Mouse (Mus musculus) stomach, postnatal 0 days (tissue): ENCODE measurements around the gene Cdh26.

ENCODE experiments used
- CTCF ChIP-seq: IDR thresholded peaks from 2 replicates; pipeline ENCODE4 v1.5.1; 2016; ENCODE audit warnings: antibody characterized with exemption, low read depth, mild to moderate bottlenecking, moderate library complexity
- EP300 ChIP-seq: optimal IDR thresholded peaks from 2 replicates; pipeline ENCODE3; 2016; ENCODE audit warnings: antibody characterized with exemption

DNA sequence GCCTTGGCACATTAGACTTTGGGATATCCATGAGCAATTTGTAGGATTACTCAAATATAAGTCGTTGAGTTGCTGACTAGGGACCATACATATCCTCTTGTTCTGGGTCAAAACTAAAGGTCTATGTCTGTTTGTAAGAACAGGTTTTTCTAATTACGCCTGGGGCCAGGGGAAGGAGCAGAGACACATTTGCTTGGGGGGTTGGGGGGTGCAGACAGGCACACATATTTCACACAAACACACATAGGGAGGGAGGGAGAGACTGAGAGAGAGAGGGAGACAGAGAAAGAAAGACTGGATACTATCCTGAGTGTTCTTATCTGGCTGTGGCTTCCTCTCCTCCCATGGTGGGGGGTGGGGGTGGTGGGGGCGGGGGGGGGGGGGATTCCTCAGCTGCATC lies 8.1 kb upstream of the Cdh26 start:
- no peak for TF ChIP-seq CTCF
- TF ChIP-seq EP300, result no peak
